Mouse (Mus musculus) left cerebral cortex, adult 2 months (tissue): ENCODE measurements around the gene Slc4a10. TPM values are rescaled to one million over a fixed set of nuclear protein-coding genes. Genes with fewer than 3 reads are reported as not detected.
"Not testable (repeated sequence)": the region's sequence is repeated elsewhere in the genome, so short reads cannot be mapped to it uniquely, and the experiment has no call there.

Source experiments
- DNase-seq, 2 experiments: peaks; one replicate each; pipeline ENCODE4 v3.0.0; 2021 to 2022; ENCODE audit warnings: low spot score in 2 of 2, mixed read lengths in 1 of 2; ENCODE audit errors: extremely low spot score in 1 of 2
- H3K27ac ChIP-seq: fragments of 200-600 bp; 2 replicates; pipeline ENCODE4 v1.8.1; 2022
- H3K4me3 ChIP-seq: fragments of 200-600 bp; 2 replicates; pipeline ENCODE4 v1.8.1; 2022
- CTCF ChIP-seq: fragments of 200-600 bp; IDR thresholded peaks from 2 replicates; pipeline ENCODE4 v1.8.1; 2022; ENCODE audit warnings: antibody characterized with exemption, mild to moderate bottlenecking, moderate library complexity
- intact Hi-C: fragments of 180-260 bp; cut with DNase I; formaldehyde crosslinking; loops from one replicate; pipeline ENCODE4 v1.15.1; 2025
- long read RNA-seq, 2 experiments: library from polyadenylated mRNA; stranded (forward); transcript quantifications; one replicate each; pipeline ENCODE4 v2.0.0; 2021; ENCODE audit warnings: borderline mapping rate in 2 of 2
- total RNA-seq, 2 experiments: library from RNA; stranded (reverse); gene quantifications; 2 replicates each; pipeline ENCODE4 v1.2.3; 2021

The Slc4a10 gene
- total RNA-seq = 100 to 1,000 TPM; 201 to 243 TPM
- long read RNA-seq, experiment 1, full-length matches to known transcripts = 59 of 156 reads
- long read RNA-seq, experiment 1, partial matches to known transcripts = 41 of 156 reads
- long read RNA-seq, experiment 1, other reads (novel, unspliced or antisense) = 56 of 156 reads
- long read RNA-seq, experiment 2, full-length matches to known transcripts = 51 of 109 reads
- long read RNA-seq, experiment 2, partial matches to known transcripts = 22 of 109 reads
- long read RNA-seq, experiment 2, other reads (novel, unspliced or antisense) = 36 of 109 reads

- peak; percentile 68 to 70 for DNase-seq
- peak within 1 kb of the TSS; percentile 93 for H3K27ac ChIP-seq
- intact Hi-C loops = loop anchor here (2.0 to 10.0 kb wide), 3 partner anchors 238 to 580 kb away; no protein-coding TSS in a partner anchor
- no peak for TF ChIP-seq CTCF
- H3K4me3 ChIP-seq = peak within 1 kb of the TSS; percentile 77
These were observed at the start of gene Slc4a10 for GRCm38 (mm10) chr2:62046421-62046845. Slc4a10 (plus strand) TSS chr2:62046462.

- H3K4me3 ChIP-seq, DNase-seq, intact Hi-C loops, H3K27ac ChIP-seq: not testable (repeated sequence)
These were observed 45.0 kb upstream of the Slc4a10 start for GRCm38 (mm10) chr2:62001251-62001650.

GRCm38 (mm10) chr2:62018209-62018608 lies 28.1 kb upstream of the Slc4a10 start:
- Histone ChIP-seq H3K4me3 (no peak overlapping the region), H3K27ac (no peak overlapping the region)
- intact Hi-C loops = no loop called here
- TF ChIP-seq CTCF = no peak
- no peak for DNase-seq

- Histone ChIP-seq H3K4me3 (peak overlapping the region; percentile 77), H3K27ac (peak overlapping the region; percentile 93)
- TF ChIP-seq CTCF = no peak
- peak in 1 of 2 experiments; percentile 48 for DNase-seq
- intact Hi-C loops = loop anchor here (2.0 to 10.0 kb wide), 3 partner anchors 238 to 580 kb away; no protein-coding TSS in a partner anchor
These were observed 720 bp downstream of the Slc4a10 start for GRCm38 (mm10) chr2:62046861-62047503.

GRCm38 (mm10) chr2:62047504-62048005 lies 1.3 kb downstream of the Slc4a10 start:
- no peak for TF ChIP-seq CTCF
- intact Hi-C loops = loop anchor here (2.0 to 10.0 kb wide), 3 partner anchors 237 to 579 kb away; no protein-coding TSS in a partner anchor
- Histone ChIP-seq H3K4me3 (peak overlapping the region; percentile 77), H3K27ac (peak overlapping the region; percentile 93)
- DNase-seq = peak; percentile 63 to 66

- peak overlapping the region; percentile 77 for H3K4me3 ChIP-seq
- H3K27ac ChIP-seq = peak overlapping the region; percentile 61
- intact Hi-C loops = loop anchor here (5.0 to 10.0 kb wide), 2 partner anchors 237 to 404 kb away; no protein-coding TSS in a partner anchor
- TF ChIP-seq CTCF = no peak
- DNase-seq = no peak
These were observed 1.9 kb downstream of the Slc4a10 start for GRCm38 (mm10) chr2:62048116-62048515.

- Histone ChIP-seq H3K4me3 (no peak overlapping the region), H3K27ac (no peak overlapping the region)
- no peak for DNase-seq
- intact Hi-C loops = no loop called here
- no peak for TF ChIP-seq CTCF
These were observed 30.2 kb downstream of the Slc4a10 start for GRCm38 (mm10) chr2:62076512-62076911.

GRCm38 (mm10) chr2:62087566-62087965 lies 41.3 kb downstream of the Slc4a10 start:
- intact Hi-C loops = no loop called here
- no peak overlapping the region for H3K27ac ChIP-seq
- TF ChIP-seq CTCF = no peak
- no peak overlapping the region for H3K4me3 ChIP-seq
- DNase-seq = no peak

- intact Hi-C loops = no loop called here
- no peak for DNase-seq
- no peak overlapping the region for H3K4me3 ChIP-seq
- TF ChIP-seq CTCF = no peak
- H3K27ac ChIP-seq = no peak overlapping the region
These were observed 42.5 kb downstream of the Slc4a10 start for GRCm38 (mm10) chr2:62088715-62089114.

- TF ChIP-seq CTCF = no peak
- Histone ChIP-seq H3K4me3 (no peak overlapping the region), H3K27ac (no peak overlapping the region)
- intact Hi-C loops = no loop called here
- no peak for DNase-seq
These were observed 42.9 kb downstream of the Slc4a10 start for GRCm38 (mm10) chr2:62089208-62089607.

- intact Hi-C loops = no loop called here
- DNase-seq = no peak
- Histone ChIP-seq H3K27ac (no peak overlapping the region), H3K4me3 (no peak overlapping the region)
- no peak for TF ChIP-seq CTCF
These were observed 54.3 kb downstream of the Slc4a10 start for GRCm38 (mm10) chr2:62100526-62100925.

GRCm38 (mm10) chr2:62115346-62115745 lies 69.1 kb downstream of the Slc4a10 start:
- H3K27ac ChIP-seq = peak overlapping the region; percentile 74
- no peak for TF ChIP-seq CTCF
- no peak overlapping the region for H3K4me3 ChIP-seq
- intact Hi-C loops = no loop called here
- DNase-seq = peak in 1 of 2 experiments; percentile 25
